In genomic region chr11:101187541-101187940, GRCm38 (mm10) we compare ENCODE assay signal across 23 mouse cellular contexts. TPM values are rescaled to one million over a fixed set of nuclear protein-coding genes. Genes with fewer than 3 reads are reported as not detected.
"Had no signal": no experiment of that assay in that cellular context is flagged by ENCODE, and none has a peak within 500 bp of the region (broad histone marks: within the 10 kb centered on the region; RNA-seq: fewer than 3 reads in every experiment).

No protein-coding gene starts in this region.

- H3K27ac ChIP-seq: limb, embryonic 10.5 days; limb, embryonic 13.5 days; liver, embryonic 15.5 days; midbrain, embryonic 12.5 days; neural tube, embryonic 13.5 days had no signal

- H3K9ac ChIP-seq: limb, embryonic 13.5 days; liver, embryonic 15.5 days; neural tube, embryonic 13.5 days; stomach, embryonic 15.5 days had no signal

- H3K4me3 ChIP-seq: limb, embryonic 10.5 days; limb, embryonic 13.5 days; liver, embryonic 15.5 days; midbrain, embryonic 12.5 days; myocyte; neural tube, embryonic 13.5 days; stomach, embryonic 15.5 days had no signal

- DNase-seq: kidney, adult 9 months; kidney, postnatal 14 days; kidney, postnatal 4 days; lung, adult 2 months; lung, postnatal 14 days; lung, postnatal 4 days; retina, postnatal 1 day; right cerebral cortex, postnatal 25 days; spleen, adult 18-20 months; thymus, postnatal 25 days had no signal

- H3K9me3 ChIP-seq: limb, embryonic 10.5 days; limb, embryonic 13.5 days; liver, embryonic 15.5 days; midbrain, embryonic 12.5 days; neural tube, embryonic 13.5 days; stomach, embryonic 15.5 days had no signal

- H3K4me2 ChIP-seq: limb, embryonic 13.5 days; liver, embryonic 15.5 days; midbrain, embryonic 12.5 days; neural tube, embryonic 13.5 days; stomach, embryonic 15.5 days had no signal

- H3K27me3 ChIP-seq: limb, embryonic 13.5 days; stomach, embryonic 15.5 days had no signal

- ATAC-seq: midbrain, embryonic 16.5 days had no signal

- H3K36me3 ChIP-seq: midbrain, embryonic 12.5 days had no signal

RNA-seq across cellular contexts. Expression of gene Ccr10, which starts 12.3 kb away (rescaled TPM):
- total RNA-seq: liver, adult 2 months; megakaryocyte progenitor cell, adult 5-6 weeks; megakaryocyte-erythroid progenitor cell, adult 5-6 weeks; neutrophil, adult 5-6 weeks had no signal
- polyA plus RNA-seq: limb, embryonic 10.5 days had no signal

RNA-seq across cellular contexts. Expression of gene Plekhh3, which starts 16.4 kb away (rescaled TPM):
- total RNA-seq: megakaryocyte-erythroid progenitor cell, adult 5-6 weeks had no signal

RNA-seq across cellular contexts. Expression of gene Cntnap1, which starts 17.2 kb away (rescaled TPM):
- total RNA-seq: megakaryocyte-erythroid progenitor cell, adult 5-6 weeks; neutrophil, adult 5-6 weeks had no signal

RNA-seq across cellular contexts. Expression of gene Tubg2, which starts 31.8 kb away (rescaled TPM):
- total RNA-seq: liver, adult 2 months; megakaryocyte progenitor cell, adult 5-6 weeks; megakaryocyte-erythroid progenitor cell, adult 5-6 weeks; monocyte, adult 5-6 weeks had no signal
